Mouse (Mus musculus): ENCODE data around the gene Fat3.

Gene Fat3

DNA sequence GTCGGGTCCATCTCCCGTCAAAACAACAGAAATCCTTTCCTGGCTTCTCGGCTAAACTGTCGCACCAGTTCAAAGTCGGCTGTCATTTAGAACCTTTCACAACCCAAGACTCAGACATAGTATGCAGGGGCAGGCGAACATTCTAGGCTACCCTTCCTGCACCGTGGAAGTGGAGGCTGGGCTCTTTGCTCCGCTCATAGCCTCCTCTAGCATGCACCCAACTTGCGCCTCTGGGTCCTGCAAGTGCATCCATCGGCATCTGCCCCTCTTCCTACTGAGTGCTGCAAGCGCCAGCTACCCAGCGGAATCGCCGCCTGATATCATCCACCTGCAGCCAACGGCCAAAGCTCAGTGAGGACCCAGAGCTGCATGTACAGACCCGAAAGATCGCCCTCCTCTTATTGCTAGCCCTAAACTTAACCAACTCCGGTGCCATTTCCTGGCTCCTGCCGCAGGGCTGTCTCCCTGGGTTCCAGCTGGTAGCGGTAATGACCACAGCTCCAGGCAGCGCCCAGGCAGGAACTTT lies at the start of gene Fat3:
TSS of gene Fat3 (minus strand) at position 100 of the 526 bp plus-strand sequence.
- DNase-seq (ENCODE audit: low read depth, low spot score) = peak; percentile 30

DNA sequence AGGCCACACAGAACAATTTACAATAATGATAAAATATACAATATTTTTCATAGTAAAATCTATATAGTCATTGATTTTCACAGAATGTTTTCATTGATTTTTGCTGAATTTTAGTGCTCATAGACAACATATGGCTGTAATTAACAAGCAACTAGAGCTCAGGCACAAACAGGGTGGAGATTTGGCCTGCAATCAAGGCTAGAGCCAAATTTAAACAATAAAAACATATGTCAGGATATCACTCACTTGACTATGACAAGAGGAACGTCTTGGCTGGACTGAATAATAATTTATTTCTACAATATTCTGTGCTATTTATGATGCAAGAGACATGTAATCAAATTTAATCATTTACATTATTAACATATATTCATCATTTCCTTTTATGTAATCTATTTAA lies 31.8 kb upstream of the Fat3 start:
- no peak for DNase-seq (ENCODE audit: low read depth, low spot score)

DNA sequence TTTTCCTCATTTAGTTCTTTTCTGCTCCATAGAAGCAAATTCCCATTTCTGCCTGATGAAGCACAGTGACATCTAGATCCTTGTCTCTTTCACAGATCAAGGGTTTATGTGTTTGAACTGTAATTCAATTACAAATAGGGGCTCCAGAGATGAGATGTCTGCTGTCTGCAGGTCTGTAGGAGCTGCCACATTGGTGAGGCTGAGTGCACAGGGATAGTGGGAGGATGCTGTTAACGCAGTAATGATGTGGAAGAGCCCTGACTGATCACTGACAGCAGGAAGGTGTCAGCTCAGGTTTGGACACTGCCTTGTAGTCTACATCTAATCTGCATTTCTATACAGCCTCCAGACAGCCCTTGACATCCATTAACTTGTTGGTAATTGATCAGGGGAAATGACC lies 16.5 kb upstream of the Fat3 start:
- peak; percentile 12 for DNase-seq (ENCODE audit: low read depth, low spot score)

DNA sequence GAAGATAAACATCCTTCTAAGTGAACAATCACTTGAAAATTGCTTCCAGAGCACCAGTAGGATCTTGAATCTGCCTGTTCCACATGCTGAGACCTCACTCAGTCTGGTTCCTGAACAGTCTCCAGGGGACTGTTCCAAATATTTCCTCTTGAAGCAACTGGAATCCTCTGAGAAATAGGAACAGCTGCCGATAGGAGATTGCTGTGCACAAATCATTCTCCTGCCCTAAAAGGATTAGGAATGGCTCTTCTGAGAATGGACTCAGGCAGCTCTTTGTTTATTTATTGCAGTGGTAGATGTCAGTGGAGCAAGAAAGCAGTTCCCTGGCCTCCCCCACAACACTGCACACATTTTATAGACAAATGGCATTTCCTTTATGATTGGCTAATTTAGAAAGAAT lies 10.9 kb upstream of the Fat3 start:
- DNase-seq (ENCODE audit: low read depth, low spot score) = no peak

DNA sequence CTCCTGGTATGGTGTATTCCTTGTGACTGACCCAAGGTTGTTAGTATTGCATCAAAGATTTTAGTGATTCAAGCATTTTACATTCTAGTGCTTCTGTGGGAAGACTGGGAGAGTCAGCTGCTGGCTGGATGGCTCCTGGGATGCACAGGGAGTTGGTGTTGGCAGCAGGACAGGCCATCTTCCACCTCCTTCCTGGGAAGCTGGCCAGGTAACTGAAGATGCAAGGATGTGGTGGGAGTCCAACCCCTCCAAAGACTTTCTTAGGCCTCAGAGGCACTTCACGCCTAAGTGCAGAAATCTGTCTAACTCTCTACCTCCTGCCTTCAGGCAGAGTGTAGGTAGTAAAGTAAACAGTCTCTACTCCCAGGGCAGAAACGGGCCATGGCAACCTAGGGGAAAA lies 2.7 kb upstream of the Fat3 start:
- no peak for DNase-seq (ENCODE audit: low read depth, low spot score)

DNA sequence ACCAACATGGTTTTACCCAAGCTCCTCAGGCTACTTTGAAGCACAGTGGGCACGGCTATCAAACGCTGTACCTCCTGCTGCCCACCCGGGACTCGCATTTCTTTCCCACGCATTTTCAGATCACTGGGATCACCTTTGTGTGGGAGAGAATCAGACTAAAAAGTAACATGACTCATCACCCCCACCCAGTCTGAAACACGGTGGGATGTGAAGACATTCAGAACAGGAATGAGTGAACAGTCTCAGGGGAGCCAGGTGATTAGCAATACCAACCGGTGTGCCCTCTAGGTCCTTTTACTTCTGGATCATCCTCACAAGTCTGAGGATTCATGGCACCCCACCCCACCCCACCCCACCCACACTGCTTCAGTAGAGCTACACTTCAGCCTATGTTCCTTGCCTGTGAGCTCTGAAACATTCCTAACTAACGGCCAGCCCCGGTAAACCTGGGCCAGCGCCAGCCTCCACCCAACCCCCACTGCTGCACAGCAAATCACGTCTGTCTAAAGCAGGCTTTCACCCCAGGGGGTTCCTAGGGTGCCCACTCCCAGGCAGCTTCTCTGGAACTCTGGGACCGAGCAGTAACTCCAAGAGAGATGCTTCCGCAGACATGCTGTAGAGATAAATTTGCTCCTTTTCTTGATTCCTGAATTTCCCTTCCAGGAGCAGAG lies 1.7 kb upstream of the Fat3 start:
- peak; percentile 14 for DNase-seq (ENCODE audit: low read depth, low spot score)

DNA sequence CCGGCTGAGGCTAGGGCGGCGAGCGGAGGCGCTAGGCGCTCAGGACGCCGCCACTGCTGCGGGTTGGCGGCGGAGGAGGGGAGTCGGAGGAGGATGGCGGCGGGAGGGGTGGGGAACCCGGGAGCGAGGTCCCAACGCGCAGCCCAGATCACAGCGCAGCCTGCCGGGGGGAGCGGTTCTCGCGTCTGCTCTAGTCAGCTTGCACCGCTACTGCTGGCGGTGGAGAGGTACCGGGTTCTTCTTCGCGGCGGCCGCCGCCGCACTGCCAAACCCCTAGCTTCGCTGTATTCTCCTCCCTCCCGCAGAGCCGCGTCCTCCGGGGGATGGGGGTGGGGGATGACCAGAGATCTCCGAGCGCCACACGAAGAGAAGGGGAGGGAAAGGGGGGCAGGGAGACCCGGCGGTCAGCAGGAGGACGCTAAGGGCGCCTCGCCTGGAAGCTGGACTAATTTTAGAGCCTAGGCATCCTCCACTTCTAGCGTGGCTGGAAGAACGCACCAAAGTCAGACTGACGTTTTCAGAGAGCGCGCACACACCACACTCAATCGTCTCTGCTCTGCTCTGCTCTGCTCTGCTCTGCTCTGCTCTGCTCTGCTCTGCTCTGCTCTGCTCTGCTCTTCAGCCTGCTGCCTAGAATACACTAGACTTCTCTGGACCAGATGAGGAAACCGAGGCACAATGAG lies 1.0 kb upstream of the Fat3 start:
- DNase-seq (ENCODE audit: low read depth, low spot score) = peak; percentile 38

DNA sequence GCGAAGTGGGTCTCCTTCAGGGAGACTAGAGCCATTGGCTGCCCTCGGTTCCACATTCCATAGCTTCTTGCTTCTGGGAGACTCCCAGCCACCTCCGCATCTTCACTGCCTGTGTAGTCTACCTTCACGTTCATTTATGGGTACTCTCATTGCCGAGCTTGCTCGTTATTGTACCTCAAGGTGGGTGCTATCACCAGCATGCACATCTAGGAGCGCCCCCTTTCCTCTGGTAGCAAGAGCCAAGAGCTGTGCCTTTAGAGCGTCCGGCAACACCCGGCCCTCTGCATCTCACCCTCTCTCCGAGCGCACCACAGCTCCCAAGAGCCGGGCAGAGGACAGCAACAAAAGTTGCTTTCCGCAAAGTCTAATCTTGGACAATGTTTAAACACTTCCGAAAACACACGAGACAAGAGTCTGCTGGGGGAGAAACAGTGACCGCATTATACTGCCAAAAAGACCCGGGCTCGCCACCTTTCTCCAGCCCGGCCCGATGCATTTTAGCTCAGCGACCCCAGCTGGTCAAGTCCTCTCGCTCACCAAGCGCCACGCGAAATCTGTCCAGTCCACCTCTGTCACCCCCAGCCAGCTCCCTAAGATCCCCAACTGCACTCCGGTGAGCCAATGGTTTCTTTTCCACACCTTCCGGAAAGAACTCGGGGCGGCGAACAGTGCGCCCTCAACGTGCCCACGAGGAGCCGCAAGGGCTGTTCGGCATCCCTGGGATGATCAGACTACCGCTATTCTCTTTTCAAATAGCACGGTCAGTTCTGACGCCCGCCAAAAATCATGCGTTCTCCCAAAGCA lies 501 bp downstream of the Fat3 start:
- DNase-seq (ENCODE audit: low read depth, low spot score) = peak; percentile 43

DNA sequence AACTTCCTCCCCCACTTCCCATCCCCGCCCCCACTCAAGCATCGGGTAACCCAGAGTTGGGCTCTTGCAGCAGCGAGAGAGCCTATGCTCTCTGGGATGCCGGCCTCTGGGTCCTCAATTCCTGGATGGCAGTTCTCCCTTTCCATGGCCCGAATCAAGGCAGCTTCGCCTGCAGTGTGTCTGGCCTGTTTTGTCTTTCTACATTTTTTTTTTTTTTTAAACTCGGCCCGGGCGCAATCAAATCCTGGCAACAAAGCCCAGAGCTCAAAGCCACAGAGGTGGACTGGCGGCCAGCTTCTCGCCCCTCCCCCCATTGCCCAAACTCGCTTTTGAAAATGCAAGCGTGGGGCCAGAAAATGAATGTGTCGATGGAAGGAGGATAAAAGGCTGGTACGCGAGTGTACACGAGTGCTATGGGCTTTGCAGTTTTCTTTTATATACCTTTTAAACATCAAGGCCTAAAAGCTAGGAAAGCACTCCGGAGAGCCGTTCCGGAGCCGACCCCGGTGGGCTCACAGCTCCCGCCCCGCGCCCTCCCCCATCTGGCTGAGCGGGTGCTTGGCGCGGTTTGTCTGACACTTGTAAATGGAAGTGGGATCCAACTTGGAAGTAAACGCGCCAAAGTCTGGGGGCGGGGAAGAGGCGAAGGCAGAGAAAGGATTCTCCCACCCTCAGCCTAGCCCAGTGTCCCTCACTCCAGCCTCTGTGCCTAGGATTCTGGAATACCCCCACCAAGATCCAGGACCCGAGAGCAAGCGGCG lies 1.3 kb downstream of the Fat3 start:
- DNase-seq (ENCODE audit: low read depth, low spot score) = peak; percentile 43

DNA sequence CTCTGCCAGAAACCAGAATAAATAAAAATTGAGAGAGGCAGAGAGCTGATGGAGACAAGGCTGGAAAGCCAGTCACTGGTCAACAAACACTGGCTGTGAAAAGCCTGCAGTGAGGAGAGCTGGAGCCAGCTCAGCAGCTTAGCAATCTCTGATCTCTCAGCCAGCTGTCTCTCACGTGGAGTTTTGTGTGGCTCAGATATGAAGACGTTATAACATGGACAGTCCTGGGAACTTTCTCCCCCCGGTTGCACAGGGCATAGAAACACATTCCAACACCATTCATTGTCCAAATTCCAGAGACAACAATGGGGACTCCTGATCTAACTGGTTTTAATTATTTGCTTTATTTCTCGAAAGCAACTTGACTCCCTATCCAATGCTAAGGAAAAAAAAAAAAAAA lies 2.2 kb downstream of the Fat3 start:
- DNase-seq (ENCODE audit: low read depth, low spot score) = no peak

DNA sequence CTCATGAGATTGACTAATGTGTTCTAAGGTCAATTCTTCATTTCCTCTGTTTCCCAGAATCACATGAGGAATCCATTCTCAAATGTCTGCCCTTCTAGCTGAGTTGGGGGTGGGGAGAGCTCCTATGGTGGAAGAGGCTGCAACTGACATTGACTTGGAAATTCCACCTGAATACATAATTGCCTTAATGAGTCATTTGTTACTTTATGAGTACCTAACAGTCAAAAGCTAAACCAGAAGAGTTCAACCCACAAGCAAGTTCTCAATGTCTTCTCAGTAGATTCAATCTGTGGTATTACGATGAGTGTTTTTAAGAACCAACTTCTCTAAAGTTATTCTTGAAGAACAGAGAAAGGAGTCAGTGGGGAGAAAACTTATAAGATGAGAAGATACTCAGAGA lies 3.7 kb downstream of the Fat3 start:
- no peak for DNase-seq (ENCODE audit: low read depth, low spot score)

DNA sequence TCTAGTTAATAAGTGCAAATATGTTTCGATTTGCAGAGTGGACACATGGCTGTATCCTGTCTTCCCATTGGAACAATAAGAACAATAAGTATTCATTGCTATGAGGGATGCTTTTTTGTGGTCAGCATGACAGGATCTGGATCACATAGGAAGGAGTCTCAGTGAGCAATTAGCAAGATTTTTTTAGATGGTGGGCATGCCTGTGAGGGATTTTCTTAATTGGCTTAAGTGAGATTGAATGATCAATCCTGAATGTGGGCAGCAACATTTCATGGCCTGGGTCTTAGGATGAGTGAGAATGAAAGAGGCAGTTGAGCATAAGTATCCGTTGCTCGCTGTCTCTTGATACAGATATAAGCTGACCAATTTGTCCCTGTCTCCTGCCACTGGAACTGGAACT lies 4.8 kb downstream of the Fat3 start:
- DNase-seq (ENCODE audit: low read depth, low spot score) = no peak

DNA sequence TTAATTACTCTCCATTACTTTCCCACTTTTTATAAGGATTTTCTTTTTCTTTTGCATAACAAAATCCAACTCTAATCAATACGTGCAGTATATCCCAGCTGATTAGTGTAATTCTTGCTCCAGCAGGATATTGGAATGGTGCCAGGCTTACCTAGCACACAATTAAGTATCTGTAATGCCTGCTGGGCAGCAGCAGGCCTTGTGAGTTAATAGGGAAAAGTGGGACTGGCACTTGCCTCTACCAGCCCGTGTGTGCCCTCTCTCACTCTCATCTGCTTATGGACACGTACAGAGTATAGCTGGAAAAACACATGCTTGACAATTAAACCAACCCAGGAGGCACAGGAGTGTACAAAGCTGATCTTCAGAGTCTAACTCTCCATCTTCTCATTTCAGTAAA lies 11.4 kb downstream of the Fat3 start:
- no peak for DNase-seq (ENCODE audit: low read depth, low spot score)

DNA sequence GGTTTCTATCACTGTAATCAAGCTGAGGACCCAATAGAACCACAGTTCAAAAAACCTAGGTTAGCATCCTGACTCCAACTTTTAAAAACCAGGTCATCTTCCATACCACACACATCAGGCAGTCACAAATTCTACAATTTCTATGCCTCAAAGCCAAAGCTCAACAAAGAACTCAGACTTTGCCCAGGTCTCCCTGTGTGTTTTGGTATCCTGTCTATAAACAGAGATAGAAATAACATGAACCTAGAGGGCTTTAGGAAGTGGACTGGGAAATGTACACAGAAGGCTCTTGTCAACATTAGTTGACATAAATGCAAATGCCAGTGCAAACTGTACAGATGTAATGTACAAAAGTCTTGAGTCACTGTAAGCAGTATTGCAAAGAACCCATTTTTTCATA lies 13.5 kb downstream of the Fat3 start:
- DNase-seq (ENCODE audit: low read depth, low spot score) = no peak

DNA sequence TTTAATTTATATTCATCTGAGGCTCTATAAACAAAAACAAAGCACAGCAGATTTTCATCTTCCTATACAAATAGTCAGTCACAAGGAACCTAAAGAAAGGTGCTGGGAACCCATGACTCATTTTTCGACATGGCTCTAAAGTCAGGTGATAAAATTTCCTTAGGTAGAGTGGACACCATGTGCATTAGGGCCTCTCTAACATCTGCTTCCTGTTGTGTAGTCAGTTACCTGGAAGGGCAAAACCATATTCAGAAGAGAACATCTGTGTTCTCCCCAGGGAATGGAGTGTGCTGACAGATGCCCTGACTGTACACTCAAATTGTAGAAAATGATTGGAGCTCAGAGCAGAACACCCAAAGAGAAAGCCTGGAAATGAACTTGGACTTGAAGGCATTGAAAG lies 14.9 kb downstream of the Fat3 start:
- DNase-seq (ENCODE audit: low read depth, low spot score) = no peak

DNA sequence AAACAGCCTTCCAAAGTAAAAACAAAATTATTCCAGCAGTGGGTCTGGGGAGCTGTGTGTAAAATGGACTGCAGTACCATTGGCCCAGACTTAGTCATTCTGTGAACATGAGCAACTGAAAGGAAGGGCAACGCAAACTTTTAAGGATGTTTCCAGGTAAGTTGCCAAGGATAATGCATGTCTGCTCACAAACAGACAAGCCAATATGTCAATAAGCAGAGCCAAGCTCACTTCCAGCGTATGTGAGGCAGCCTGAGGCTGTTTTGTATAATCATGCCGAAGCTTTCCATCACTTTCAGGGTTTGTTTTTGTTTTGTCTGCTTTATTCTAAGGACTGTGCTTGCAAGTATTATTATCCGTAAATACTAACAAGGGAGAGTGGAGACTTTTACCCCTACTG lies 15.9 kb downstream of the Fat3 start:
- DNase-seq (ENCODE audit: low read depth, low spot score) = no peak

DNA sequence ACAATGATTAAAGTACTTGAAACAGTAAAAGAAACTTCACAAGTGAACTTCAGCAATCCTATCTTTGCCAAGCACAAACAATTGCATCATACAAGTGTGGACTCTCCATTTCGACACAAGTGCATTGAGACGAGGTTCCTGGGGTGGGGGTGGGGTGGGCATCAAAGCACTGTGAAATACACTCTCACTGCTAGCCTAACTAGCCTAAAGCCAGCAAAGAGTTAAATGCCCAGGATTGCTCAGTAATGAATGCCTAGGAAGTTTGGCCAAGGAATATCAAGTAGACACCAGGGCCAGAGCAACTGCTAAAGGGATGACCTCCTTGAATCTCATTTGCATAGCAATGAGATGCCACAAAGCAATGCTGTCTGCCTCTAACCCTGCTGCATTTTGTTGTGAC lies 16.3 kb downstream of the Fat3 start:
- DNase-seq (ENCODE audit: low read depth, low spot score) = no peak

DNA sequence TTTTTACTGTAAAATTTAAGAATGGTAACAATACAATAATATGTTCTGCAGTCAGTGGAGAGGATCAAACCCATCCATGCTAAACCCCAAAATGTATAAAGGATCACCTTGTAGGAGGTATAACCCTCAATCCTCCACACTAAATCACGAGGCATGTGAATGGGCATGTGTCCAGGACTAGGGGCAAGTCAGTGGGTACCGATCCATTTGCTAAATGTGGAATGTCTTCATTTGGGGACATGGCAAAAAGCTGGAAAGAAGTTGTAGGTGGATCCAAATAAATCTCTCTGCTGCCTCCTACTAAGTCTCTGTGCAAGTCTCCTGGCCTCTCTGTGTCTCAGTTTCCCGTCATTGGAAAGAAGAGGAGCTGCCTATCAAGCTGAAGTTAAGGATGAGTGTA lies 39.6 kb downstream of the Fat3 start:
- DNase-seq (ENCODE audit: low read depth, low spot score) = no peak

DNA sequence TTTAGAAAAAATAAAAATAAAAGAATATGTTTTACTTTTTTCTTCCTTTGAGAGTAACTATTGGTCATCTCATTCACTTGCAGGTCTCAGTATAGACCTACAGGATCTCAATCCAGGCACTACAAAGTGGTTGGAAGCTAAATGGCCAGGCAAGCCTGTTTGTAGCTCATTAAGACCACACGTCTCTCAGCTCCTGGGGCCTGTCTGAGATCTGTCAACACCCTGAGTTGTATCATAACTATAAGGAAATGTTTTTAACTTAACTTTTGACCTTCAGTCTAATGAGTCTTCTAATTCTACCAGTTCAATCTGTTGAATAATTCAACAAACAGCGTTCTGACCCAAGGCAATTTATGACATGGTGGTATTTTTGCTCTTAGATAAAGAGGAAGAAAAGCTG lies 40.5 kb downstream of the Fat3 start:
- no peak for DNase-seq (ENCODE audit: low read depth, low spot score)

DNA sequence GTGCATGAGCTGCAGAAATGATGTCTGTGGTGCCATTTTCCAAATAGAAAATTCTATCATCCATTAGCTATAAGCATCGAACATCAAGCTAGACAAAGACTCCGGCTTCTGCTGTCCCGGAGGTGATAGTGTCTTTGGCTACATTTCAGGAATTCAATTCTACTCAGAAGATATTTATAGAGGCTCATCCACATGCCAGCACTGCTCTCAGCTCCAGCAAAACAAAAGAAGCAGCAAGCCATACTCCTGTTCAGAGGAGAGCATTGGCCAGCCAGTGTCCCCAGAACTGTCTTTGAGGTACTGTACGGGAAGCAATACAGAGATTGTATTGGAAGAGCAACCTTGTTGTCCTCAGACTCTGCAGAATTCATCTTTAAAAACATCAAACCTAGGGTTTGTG lies 59.2 kb downstream of the Fat3 start:
- DNase-seq (ENCODE audit: low read depth, low spot score) = no peak

DNA sequence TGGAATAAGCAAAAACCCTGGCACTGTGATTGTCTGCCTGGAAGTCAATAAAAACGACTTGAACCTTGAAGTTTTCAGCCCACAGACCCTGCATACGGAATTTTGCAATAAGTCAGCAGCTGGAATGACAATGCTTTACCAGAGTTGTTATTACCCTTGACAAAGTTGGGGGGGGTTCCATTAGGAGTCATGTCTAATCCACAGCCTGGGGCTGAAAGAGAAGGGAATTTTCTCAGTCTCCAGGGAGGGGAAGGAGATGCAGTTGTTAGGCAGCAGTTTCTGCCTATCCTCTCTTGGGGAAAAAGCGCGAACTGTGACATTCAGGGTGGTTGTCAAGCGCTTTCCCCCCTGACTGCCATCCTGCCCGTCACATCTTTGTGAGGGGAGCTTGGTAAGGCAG lies 60.4 kb downstream of the Fat3 start:
- DNase-seq (ENCODE audit: low read depth, low spot score) = no peak

DNA sequence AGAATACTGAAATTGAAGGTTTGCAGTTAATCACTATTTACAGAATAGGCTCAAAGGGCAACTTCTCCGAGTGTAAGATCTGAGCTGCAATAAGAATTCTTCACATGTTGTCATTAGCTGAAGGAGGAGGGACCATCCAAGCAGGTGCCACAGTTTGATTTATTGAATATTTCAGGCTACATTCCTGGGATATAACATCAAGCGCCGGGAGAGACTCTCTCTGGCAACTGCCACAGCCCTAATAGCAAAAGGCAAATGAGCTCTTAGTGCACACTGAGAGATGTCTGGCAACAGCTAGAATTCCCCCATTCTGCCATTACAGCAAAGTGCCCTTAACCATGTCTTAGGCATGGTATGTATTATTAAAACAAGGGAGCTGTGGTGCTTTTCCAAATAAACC lies 61.1 kb downstream of the Fat3 start:
- DNase-seq (ENCODE audit: low read depth, low spot score) = no peak
